Mouse (Mus musculus) heart, postnatal 0 days (tissue): ENCODE measurements around the gene Rbm8a. TPM values are rescaled to one million over a fixed set of nuclear protein-coding genes. Genes with fewer than 3 reads are reported as not detected.

ENCODE experiments used
- ATAC-seq: fragments of 200-750 bp; cut with Nextera tagmentation; 2 replicates; pipeline ENCODE4 v1.8.0; 2017; ENCODE audit warnings: low read depth, moderate number of reproducible peaks, moderate library complexity; ENCODE audit not compliant: insufficient read depth
- DNase-seq: peaks from one replicate; pipeline ENCODE4 v3.0.0-alpha.2; 2016; ENCODE audit warnings: low spot score
- H3K27ac ChIP-seq: fragments of 300-500 bp; sonication (generic); 2 replicates; pipeline ENCODE4 v1.5.1; 2014; ENCODE audit warnings: low read depth, mild to moderate bottlenecking
- H3K27me3 ChIP-seq: fragments of 300-500 bp; sonication (generic); 2 replicates; pipeline ENCODE4 v1.6.1; 2014; ENCODE audit warnings: low read length, mixed read lengths; ENCODE audit not compliant: control insufficient read depth, insufficient read depth
- H3K36me3 ChIP-seq: fragments of 300-500 bp; sonication (generic); replicated peaks from 2 replicates; pipeline ENCODE4 v1.6.1; 2014; ENCODE audit warnings: low read length, mixed read lengths; ENCODE audit not compliant: control insufficient read depth, insufficient read depth
- H3K4me1 ChIP-seq: fragments of 300-500 bp; sonication (generic); 2 replicates; pipeline ENCODE4 v1.6.1; 2014; ENCODE audit warnings: antibody characterized with exemption; ENCODE audit not compliant: control insufficient read depth, insufficient read depth
- H3K4me2 ChIP-seq: fragments of 300-500 bp; sonication (generic); 2 replicates; pipeline ENCODE4 v1.6.1; 2014; ENCODE audit warnings: low read depth, mild to moderate bottlenecking, low read length, moderate library complexity
- H3K4me3 ChIP-seq: fragments of 300-500 bp; sonication (generic); 2 replicates; pipeline ENCODE4 v1.5.1; 2014; ENCODE audit warnings: low read depth, low read length
- H3K9ac ChIP-seq: fragments of 300-500 bp; sonication (generic); replicated peaks from 2 replicates; pipeline ENCODE4 v1.6.1; 2014; ENCODE audit warnings: low read depth, low read length, mixed read lengths
- H3K9me3 ChIP-seq: fragments of 300-500 bp; sonication (generic); replicated peaks from 2 replicates; pipeline ENCODE4 v1.6.1; 2016; ENCODE audit warnings: low read length; ENCODE audit not compliant: control insufficient read depth
- CTCF ChIP-seq: IDR thresholded peaks from 2 replicates; pipeline ENCODE4 v1.5.1; 2016; ENCODE audit warnings: antibody characterized with exemption, control low read depth, low read depth
- EP300 ChIP-seq: IDR thresholded peaks from 2 replicates; pipeline ENCODE4 v1.6.1; 2016; ENCODE audit warnings: antibody characterized with exemption, low read depth
- WGBS: fragments of 180-500 bp; shearing (Covaris S2); extraction: QIAGEN DNeasy Blood & Tissue Kit; methylation state at CpG from one replicate; pipeline ENCODE4 v1.1.7; 2014; 5-methylcytosine and 5-hydroxymethylcytosine counted together
- polyA plus RNA-seq: library from polyadenylated mRNA; unstranded; fragments of >200 nt; fragmentation: Nextera tagmentation; extraction: Ambion mirVana; gene quantifications from 2 replicates; pipeline ENCODE4 v1.2.1, GENCODE M21; 2015
- total RNA-seq: library from RNA; depleted of rRNA; stranded (reverse); fragments of >200 nt; gene quantifications from 2 replicates; pipeline ENCODE4 v1.2.3, GENCODE M21; 2014; ENCODE audit warnings: low replicate concordance; rRNA removed

Rbm8a gene
- total RNA-seq, result 7.5 and 9.2 TPM in 2 replicates
- polyA plus RNA-seq, result 64.7 and 65.4 TPM in 2 replicates

GRCm38 (mm10) chr3:96629729-96630600 lies at the start of gene Rbm8a:
Gene Rbm8a (plus strand): TSS chr3:96629933.
- WGBS, result under 1% methylated on average over 48 of the region's 48 CpGs
- H3K4me1 ChIP-seq, result peaks cover 16% of the 10 kb centered on the region
- H3K27me3 ChIP-seq, result no peaks in the 10 kb centered on the region
- peaks cover 31% of the 10 kb centered on the region for H3K36me3 ChIP-seq
- peak; percentile 97 for ATAC-seq
- TF ChIP-seq CTCF, result no peak
- TF ChIP-seq EP300, result 0 out of 2 replicates have a peak, but pooled peaks have one; percentile 34
- no peaks in the 10 kb centered on the region for H3K9me3 ChIP-seq
- peak; percentile 97 for DNase-seq
- H3K4me3 ChIP-seq, result peak within 1 kb of the TSS; percentile 82
- H3K9ac ChIP-seq, result peak within 1 kb of the TSS; percentile 80
- peak within 1 kb of the TSS; percentile 97 for H3K4me2 ChIP-seq
- peak within 1 kb of the TSS; percentile 77 for H3K27ac ChIP-seq

DNA sequence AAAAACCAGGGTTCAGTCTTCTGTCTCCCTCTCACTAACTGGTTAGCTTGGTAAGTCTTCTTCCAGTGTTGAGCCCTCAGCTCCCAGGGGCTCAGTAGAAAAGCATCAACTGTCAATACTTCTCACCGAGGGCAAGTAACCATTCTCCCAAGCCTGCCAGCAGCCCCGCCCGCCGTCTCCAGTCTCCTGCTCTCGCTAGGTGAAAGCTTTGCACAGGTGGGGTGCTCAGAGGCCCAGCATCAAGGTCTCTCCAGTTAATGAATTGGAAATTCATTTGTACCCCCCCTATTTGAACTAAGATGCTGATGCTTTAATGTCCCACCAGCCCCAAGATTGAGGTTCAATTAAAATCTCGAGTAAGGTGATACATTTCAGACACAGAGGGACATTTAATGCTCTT lies 48.6 kb upstream of the Rbm8a start:
- ATAC-seq, result no peak
- no peak overlapping the region for H3K4me2 ChIP-seq
- no peaks in the 10 kb centered on the region for H3K27me3 ChIP-seq
- peak; percentile 4 for DNase-seq
- no peaks in the 10 kb centered on the region for H3K36me3 ChIP-seq
- no peak for TF ChIP-seq CTCF
- no peak overlapping the region for H3K4me3 ChIP-seq
- 0 out of 2 replicates have a peak overlapping the region, but pooled peaks have one; percentile 1 for H3K9ac ChIP-seq
- no peak overlapping the region for H3K27ac ChIP-seq
- no peaks in the 10 kb centered on the region for H3K9me3 ChIP-seq
- peaks cover 29% of the 10 kb centered on the region; the same call in 1 of the 2 replicates for H3K4me1 ChIP-seq
- 68% methylated on average over 6 of the region's 6 CpGs for WGBS

- Histone ChIP-seq H3K9me3 (no peaks in the 10 kb centered on the region), H3K36me3 (no peaks in the 10 kb centered on the region), H3K9ac (no peak overlapping the region), H3K27ac (no peak overlapping the region), H3K27me3 (no peaks in the 10 kb centered on the region), H3K4me1 (peaks cover 29% of the 10 kb centered on the region; the same call in 1 of the 2 replicates), H3K4me3 (no peak overlapping the region), H3K4me2 (no peak overlapping the region)
- TF ChIP-seq CTCF (no peak), EP300 (no peak)
- 85% methylated on average over 16 of the region's 16 CpGs for WGBS
- DNase-seq (peak; percentile 0), ATAC-seq (no peak)
These were observed 47.8 kb upstream of the Rbm8a start for GRCm38 (mm10) chr3:96581771-96582515.

DNA sequence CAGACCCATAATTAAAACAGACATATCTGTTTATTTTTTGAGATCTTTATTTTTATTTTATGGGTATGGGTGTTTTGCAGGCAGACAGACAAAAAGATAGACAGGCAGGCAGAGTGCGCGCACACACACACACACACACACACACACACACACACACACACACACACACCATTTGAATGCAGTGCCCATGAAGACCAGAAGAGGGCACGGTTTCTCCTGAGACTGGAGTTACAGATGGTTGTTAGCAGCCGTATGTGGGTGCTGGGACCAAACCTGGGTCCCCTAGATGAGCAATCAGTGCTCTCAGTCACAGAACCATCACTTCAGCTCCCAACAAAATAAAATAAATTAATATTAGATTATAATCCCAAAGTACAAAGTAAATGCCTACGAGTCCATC lies 46.3 kb upstream of the Rbm8a start:
- TF ChIP-seq CTCF, result peak; percentile 17; the same call in 1 of the 2 replicates
- TF ChIP-seq EP300, result no peak
- Histone ChIP-seq H3K27ac (no peak overlapping the region), H3K36me3 (no peaks in the 10 kb centered on the region), H3K9ac (no peak overlapping the region), H3K4me1 (peaks cover 16% of the 10 kb centered on the region; the same call in 1 of the 2 replicates), H3K4me3 (no peak overlapping the region), H3K9me3 (no peaks in the 10 kb centered on the region), H3K4me2 (no peak overlapping the region), H3K27me3 (no peaks in the 10 kb centered on the region)
- DNase-seq (no peak), ATAC-seq (no peak)
- 92% methylated on average over 5 of the region's 5 CpGs for WGBS

GRCm38 (mm10) chr3:96590657-96591056 lies 39.1 kb upstream of the Rbm8a start:
- 92% methylated on average over 4 of the region's 4 CpGs for WGBS
- DNase-seq, result no peak
- no peaks in the 10 kb centered on the region; the same call in 1 of the 2 replicates for H3K4me1 ChIP-seq
- TF ChIP-seq CTCF (no peak), EP300 (no peak)
- H3K27ac ChIP-seq, result no peak overlapping the region
- H3K4me2 ChIP-seq, result no peak overlapping the region
- ATAC-seq, result no peak
- 0 out of 2 replicates have a peak, but pooled peaks cover 3% of the 10 kb centered on the region for H3K9me3 ChIP-seq
- H3K36me3 ChIP-seq, result no peaks in the 10 kb centered on the region
- no peaks in the 10 kb centered on the region for H3K27me3 ChIP-seq
- no peak overlapping the region for H3K4me3 ChIP-seq
- H3K9ac ChIP-seq, result no peak overlapping the region
